Mouse (Mus musculus) heart, embryonic 16.5 days (tissue): ENCODE data around the gene Msi2. TPM values are rescaled to one million over a fixed set of nuclear protein-coding genes. Genes with fewer than 3 reads are reported as not detected.

Experiments used
- ATAC-seq: fragments of 200-750 bp; cut with Nextera tagmentation; replicated peaks from 2 replicates; pipeline ENCODE4 v1.8.0; 2017; ENCODE audit warnings: moderate number of reproducible peaks; ENCODE audit not compliant: insufficient read depth, low FRiP score; ENCODE audit errors: extremely low read depth
- H3K27ac ChIP-seq: fragments of 300-500 bp; sonication (generic); 2 replicates; pipeline ENCODE4 v1.5.1; 2014; ENCODE audit warnings: mild to moderate bottlenecking, low read length, control low read depth, moderate library complexity
- H3K27me3 ChIP-seq: fragments of 300-500 bp; sonication (generic); 2 replicates; pipeline ENCODE4 v1.6.1; 2014; ENCODE audit warnings: low read length, mixed read lengths; ENCODE audit not compliant: control insufficient read depth, insufficient read depth
- H3K36me3 ChIP-seq: fragments of 300-500 bp; sonication (generic); 2 replicates; pipeline ENCODE4 v1.6.1; 2014; ENCODE audit not compliant: control insufficient read depth, insufficient read depth
- H3K4me1 ChIP-seq: fragments of 300-500 bp; sonication (generic); 2 replicates; pipeline ENCODE4 v1.6.1; 2014; ENCODE audit warnings: low read length, mixed read lengths; ENCODE audit not compliant: control insufficient read depth, insufficient read depth
- H3K4me2 ChIP-seq: fragments of 300-500 bp; sonication (generic); 2 replicates; pipeline ENCODE4 v1.6.1; 2014; ENCODE audit warnings: low read depth, mild to moderate bottlenecking, control low read depth, low read length
- H3K4me3 ChIP-seq: fragments of 300-500 bp; sonication (generic); 2 replicates; pipeline ENCODE4 v1.5.1; 2014; ENCODE audit warnings: mild to moderate bottlenecking, control low read depth, low read length
- H3K9ac ChIP-seq: fragments of 300-500 bp; sonication (generic); 2 replicates; pipeline ENCODE4 v1.6.1; 2014; ENCODE audit warnings: low read length, control low read depth
- H3K9me3 ChIP-seq: fragments of 300-500 bp; sonication (generic); replicated peaks from 2 replicates; pipeline ENCODE4 v1.6.1; 2016; ENCODE audit warnings: low read length; ENCODE audit not compliant: control insufficient read depth
- WGBS: fragments of 180-500 bp; shearing (Covaris S2); extraction: QIAGEN DNeasy Blood & Tissue Kit; methylation state at CpG from one replicate; pipeline ENCODE4 v1.1.7; 2014; 5-methylcytosine and 5-hydroxymethylcytosine counted together
- polyA plus RNA-seq: library from polyadenylated mRNA; unstranded; fragments of >200 nt; fragmentation: Nextera tagmentation; extraction: Ambion mirVana; gene quantifications from 2 replicates; pipeline ENCODE4 v1.2.1, GENCODE M21; 2015

The Msi2 gene
- polyA plus RNA-seq, 1 experiment from 2014 or later, result 20.6 TPM

GRCm38 (mm10) chr11:88654391-88655213 lies 63.7 kb downstream of the Msi2 start:
- no peaks in the 10 kb centered on the region for H3K27me3 ChIP-seq
- H3K4me1 ChIP-seq, result peaks cover 36% of the 10 kb centered on the region
- H3K9me3 ChIP-seq, result no peaks in the 10 kb centered on the region
- H3K36me3 ChIP-seq, result peaks cover 3% of the 10 kb centered on the region; the same call in 1 of the 2 replicates
- ATAC-seq, result peak; percentile 59; the same call in 1 of the 2 replicates
- H3K27ac ChIP-seq, result peak overlapping the region; percentile 34
- H3K4me2 ChIP-seq, result 0 out of 2 replicates have a peak overlapping the region, but pooled peaks have one; percentile 2
- WGBS, result 46% methylated on average over 18 of the region's 18 CpGs
- no peak overlapping the region for H3K9ac ChIP-seq
- H3K4me3 ChIP-seq, result no peak overlapping the region

- no peak for ATAC-seq
- no peaks in the 10 kb centered on the region for H3K9me3 ChIP-seq
- H3K9ac ChIP-seq, result no peak overlapping the region
- peaks cover 45% of the 10 kb centered on the region for H3K4me1 ChIP-seq
- peak overlapping the region; percentile 37; the same call in 1 of the 2 replicates for H3K27ac ChIP-seq
- H3K27me3 ChIP-seq, result no peaks in the 10 kb centered on the region
- no peak overlapping the region for H3K4me2 ChIP-seq
- WGBS, result 34% methylated on average over 4 of the region's 4 CpGs
- no peak overlapping the region for H3K4me3 ChIP-seq
- H3K36me3 ChIP-seq, result no peaks in the 10 kb centered on the region
These were observed 68.0 kb downstream of the Msi2 start for GRCm38 (mm10) chr11:88650275-88650674.

GRCm38 (mm10) chr11:88649009-88649408 lies 69.3 kb downstream of the Msi2 start:
- Histone ChIP-seq H3K36me3 (0 out of 2 replicates have a peak, but pooled peaks cover 2% of the 10 kb centered on the region), H3K27ac (no peak overlapping the region), H3K9me3 (no peaks in the 10 kb centered on the region), H3K9ac (no peak overlapping the region), H3K4me3 (no peak overlapping the region), H3K4me2 (no peak overlapping the region), H3K4me1 (peaks cover 36% of the 10 kb centered on the region), H3K27me3 (no peaks in the 10 kb centered on the region)
- 27% methylated on average over 2 of the region's 2 CpGs for WGBS
- ATAC-seq, result no peak

GRCm38 (mm10) chr11:88648407-88648806 lies 69.9 kb downstream of the Msi2 start:
- no peak overlapping the region for H3K9ac ChIP-seq
- H3K36me3 ChIP-seq, result 0 out of 2 replicates have a peak, but pooled peaks cover 2% of the 10 kb centered on the region
- peak overlapping the region; percentile 53 for H3K27ac ChIP-seq
- no peak overlapping the region for H3K4me2 ChIP-seq
- peaks cover 36% of the 10 kb centered on the region for H3K4me1 ChIP-seq
- H3K9me3 ChIP-seq, result no peaks in the 10 kb centered on the region
- no peak overlapping the region for H3K4me3 ChIP-seq
- no peak; the same call in 1 of the 2 replicates for ATAC-seq
- H3K27me3 ChIP-seq, result no peaks in the 10 kb centered on the region
- WGBS, result 28% methylated on average over 5 of the region's 5 CpGs

GRCm38 (mm10) chr11:88646493-88646892 lies 71.8 kb downstream of the Msi2 start:
- no peaks in the 10 kb centered on the region for H3K27me3 ChIP-seq
- H3K4me3 ChIP-seq, result no peak overlapping the region
- 86% methylated on average over 6 of the region's 6 CpGs for WGBS
- H3K9me3 ChIP-seq, result no peaks in the 10 kb centered on the region
- H3K4me1 ChIP-seq, result peaks cover 33% of the 10 kb centered on the region
- no peak overlapping the region for H3K9ac ChIP-seq
- H3K27ac ChIP-seq, result no peak overlapping the region
- H3K4me2 ChIP-seq, result no peak overlapping the region
- H3K36me3 ChIP-seq, result 0 out of 2 replicates have a peak, but pooled peaks cover 2% of the 10 kb centered on the region
- ATAC-seq, result no peak

- no peaks in the 10 kb centered on the region for H3K9me3 ChIP-seq
- 74% methylated on average over 7 of the region's 7 CpGs for WGBS
- no peaks in the 10 kb centered on the region for H3K27me3 ChIP-seq
- no peak overlapping the region for H3K9ac ChIP-seq
- no peak overlapping the region for H3K4me3 ChIP-seq
- H3K4me2 ChIP-seq, result no peak overlapping the region
- H3K27ac ChIP-seq, result no peak overlapping the region
- ATAC-seq, result no peak
- 0 out of 2 replicates have a peak, but pooled peaks cover 2% of the 10 kb centered on the region for H3K36me3 ChIP-seq
- H3K4me1 ChIP-seq, result peaks cover 31% of the 10 kb centered on the region
These were observed 72.5 kb downstream of the Msi2 start for GRCm38 (mm10) chr11:88645821-88646220.

GRCm38 (mm10) chr11:88644719-88645118 lies 73.6 kb downstream of the Msi2 start:
- no peak for ATAC-seq

GRCm38 (mm10) chr11:88639862-88640261 lies 78.5 kb downstream of the Msi2 start:
- H3K36me3 ChIP-seq, result 0 out of 2 replicates have a peak, but pooled peaks cover 5% of the 10 kb centered on the region
- WGBS, result 72% methylated on average over 4 of the region's 4 CpGs
- no peak overlapping the region for H3K4me3 ChIP-seq
- no peak overlapping the region for H3K9ac ChIP-seq
- no peak for ATAC-seq
- peaks cover 45% of the 10 kb centered on the region for H3K4me1 ChIP-seq
- no peaks in the 10 kb centered on the region for H3K27me3 ChIP-seq
- H3K9me3 ChIP-seq, result no peaks in the 10 kb centered on the region
- H3K4me2 ChIP-seq, result no peak overlapping the region
- H3K27ac ChIP-seq, result peak overlapping the region; percentile 37

More at GRCm38 (mm10) chr11:88644719-88645118, 73.6 kb downstream of the Msi2 start:
- WGBS, result 78% methylated on average over 7 of the region's 7 CpGs
- H3K36me3 ChIP-seq, result 0 out of 2 replicates have a peak, but pooled peaks cover 5% of the 10 kb centered on the region
- no peak overlapping the region for H3K27ac ChIP-seq
- H3K4me1 ChIP-seq, result peaks cover 25% of the 10 kb centered on the region
- no peaks in the 10 kb centered on the region for H3K9me3 ChIP-seq
- no peaks in the 10 kb centered on the region for H3K27me3 ChIP-seq
- no peak overlapping the region for H3K4me2 ChIP-seq
- no peak overlapping the region for H3K9ac ChIP-seq
- H3K4me3 ChIP-seq, result no peak overlapping the region

- no peak for ATAC-seq
- Histone ChIP-seq H3K4me1 (peaks cover 49% of the 10 kb centered on the region), H3K27ac (peak overlapping the region; percentile 56)
These were observed 79.3 kb downstream of the Msi2 start for GRCm38 (mm10) chr11:88638936-88639542.

More at GRCm38 (mm10) chr11:88638936-88639542, 79.3 kb downstream of the Msi2 start:
- no peaks in the 10 kb centered on the region for H3K9me3 ChIP-seq
- 66% methylated on average over 6 of the region's 6 CpGs for whole genome bisulfite sequencing
- H3K27me3 ChIP-seq, result no peaks in the 10 kb centered on the region
- H3K4me3 ChIP-seq, result no peak overlapping the region
- 0 out of 2 replicates have a peak overlapping the region, but pooled peaks have one; percentile 23 for H3K9ac ChIP-seq
- no peak overlapping the region for H3K4me2 ChIP-seq
- H3K36me3 ChIP-seq, result 0 out of 2 replicates have a peak, but pooled peaks cover 3% of the 10 kb centered on the region
